Mouse (Mus musculus) thymus, adult 2 months (tissue): ENCODE measurements around the gene P2rx6.

ENCODE experiments used
- CTCF ChIP-seq: fragments of 200-500 bp; IDR thresholded peaks from 2 replicates; pipeline ENCODE4 v1.5.1; 2012; ENCODE audit warnings: mild to moderate bottlenecking, control low read depth, low read length, moderate library complexity, borderline replicate concordance; ENCODE audit not compliant: control insufficient read depth, poor library complexity, insufficient read depth; ENCODE audit errors: extremely low read depth
- POLR2A ChIP-seq: fragments of 200-500 bp; IDR thresholded peaks from 2 replicates; pipeline ENCODE4 v1.6.1; 2012; ENCODE audit warnings: mild to moderate bottlenecking, low read length, control low read depth, moderate library complexity; ENCODE audit not compliant: control insufficient read depth, poor library complexity, insufficient read depth; ENCODE audit errors: extremely low read depth

DNA sequence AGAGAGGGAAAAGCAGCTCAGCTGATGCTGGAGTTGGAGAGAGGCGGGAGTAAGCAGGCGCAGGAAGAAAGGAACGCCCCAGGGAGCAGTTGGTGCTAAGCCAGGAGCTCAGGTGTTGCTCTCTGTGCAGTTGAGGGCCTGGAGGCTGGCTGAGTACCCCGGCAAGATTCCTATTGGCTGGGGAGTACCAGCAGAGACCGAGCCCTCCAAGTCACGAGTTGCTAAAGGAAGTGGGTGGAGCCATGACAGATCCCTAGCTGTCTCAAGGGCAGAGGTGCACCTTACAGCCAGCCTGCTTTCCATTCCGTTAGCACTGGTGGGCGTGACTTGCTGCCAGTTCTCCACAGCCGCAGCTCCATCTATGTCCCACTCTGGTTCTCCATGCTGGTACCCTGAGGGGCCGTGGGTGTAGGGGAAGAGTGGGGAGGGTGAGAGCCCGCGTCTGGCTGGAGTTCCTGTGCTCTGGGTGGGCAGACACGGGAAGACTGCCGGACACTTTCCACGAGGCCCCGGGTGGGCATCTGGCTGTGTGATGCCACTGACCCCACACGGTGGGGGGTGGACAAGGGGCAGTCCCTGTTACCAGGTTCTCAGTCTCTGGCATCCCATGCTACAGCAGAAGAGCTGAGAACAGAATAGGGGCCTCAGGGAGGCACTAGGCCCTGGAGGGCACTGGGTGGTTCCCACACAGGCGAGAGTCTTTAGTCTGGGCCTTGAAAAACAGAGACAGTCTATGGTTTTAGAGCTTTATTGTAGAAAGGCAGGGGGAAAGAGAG, 7.6 kb upstream of the P2rx6 start:
- TF ChIP-seq POLR2A (no peak), CTCF (no peak)
